Mouse (Mus musculus) CH12.LX (cell line): ENCODE measurements at regions not wholly inside any gene's neighbourhood (a gene's known extent, or its start where the extent isn't known, plus 50 kb on each side); places are given as distances from the start of the nearest gene placed in this dataset.

Experiments used
- CTCF ChIP-seq, 2 experiments: IDR thresholded peaks in 1 of 2; conservative IDR thresholded peaks in 1 of 2; 2 replicates each; pipeline ENCODE4 v1.5.1; 2011 to 2012; ENCODE audit warnings: low read depth in 2 of 2, low read length in 2 of 2, improper control_type of control experiment in 1 of 2, inconsistent platforms in 1 of 2, mild to moderate bottlenecking in 1 of 2, moderate library complexity in 1 of 2
- POLR2A ChIP-seq: IDR thresholded peaks from 2 replicates; pipeline ENCODE4 v1.6.1; 2011; ENCODE audit warnings: low read depth, mild to moderate bottlenecking, improper control_type of control experiment, low read length
- TCF12 ChIP-seq: IDR thresholded peaks from 2 replicates; pipeline ENCODE4 v1.6.1; 2014; ENCODE audit warnings: low read depth, mild to moderate bottlenecking, inconsistent platforms, low read length, improper control_type of control experiment
- ZKSCAN1 ChIP-seq: IDR thresholded peaks from 2 replicates; pipeline ENCODE4 v1.6.1; 2012; ENCODE audit warnings: low read depth, inconsistent platforms, low read length, improper control_type of control experiment, borderline replicate concordance

GRCm38 (mm10) chr1:120842596-120842995, 240.4 kb downstream of the En1 start:
- TF ChIP-seq TCF12 (no peak), CTCF (conservative IDR thresholded peaks at IDR 0.05 in 1 of 2, IDR thresholded peaks at IDR 0.05 in 1 of 2; ENCODE audit: low read depth in 2 of 2, low read length in 2 of 2) (no peak), ZKSCAN1 (no peak), POLR2A (no peak)
